Mouse (Mus musculus) liver, adult 2 months (tissue): ENCODE results near the gene Il3. TPM values are rescaled to one million over a fixed set of nuclear protein-coding genes. Genes with fewer than 3 reads are reported as not detected.

Experiments used
- DNase-seq: peaks from one replicate; pipeline ENCODE4 v3.0.0-alpha.2; 2011; ENCODE audit warnings: low read depth, low spot score; ENCODE audit errors: extremely low read depth
- H3K27ac ChIP-seq: fragments of 200-500 bp; replicated peaks from 2 replicates; pipeline ENCODE4 v1.5.1; 2012; ENCODE audit warnings: low read depth, mild to moderate bottlenecking, control low read depth, inconsistent platforms, low read length; ENCODE audit not compliant: insufficient read depth
- H3K27me3 ChIP-seq: fragments of 200-500 bp; 2 replicates; pipeline ENCODE4 v1.6.1; 2012; ENCODE audit warnings: mild to moderate bottlenecking, moderate library complexity, low read length, inconsistent platforms; ENCODE audit not compliant: control insufficient read depth, insufficient read depth
- H3K36me3 ChIP-seq: fragments of 200-500 bp; 2 replicates; pipeline ENCODE4 v1.6.1; 2012; ENCODE audit warnings: low read length, inconsistent platforms; ENCODE audit not compliant: control insufficient read depth, insufficient read depth
- H3K4me1 ChIP-seq: fragments of 200-500 bp; 2 replicates; pipeline ENCODE4 v1.6.1; 2011; ENCODE audit warnings: low read length; ENCODE audit not compliant: control insufficient read depth, insufficient read depth
- H3K4me3 ChIP-seq: fragments of 200-500 bp; 2 replicates; pipeline ENCODE4 v1.5.1; 2011; ENCODE audit warnings: low read depth, mild to moderate bottlenecking, control low read depth, low read length, moderate library complexity; ENCODE audit not compliant: insufficient read depth
- H3K79me2 ChIP-seq: fragments of 200-500 bp; 2 replicates; pipeline ENCODE4 v1.6.1; 2012; ENCODE audit warnings: inconsistent platforms, mild to moderate bottlenecking, low read length, moderate library complexity; ENCODE audit not compliant: control insufficient read depth, insufficient read depth
- H3K9ac ChIP-seq: fragments of 200-500 bp; 2 replicates; pipeline ENCODE4 v1.6.1; 2012; ENCODE audit warnings: low read depth, mild to moderate bottlenecking, control low read depth, inconsistent platforms, low read length
- CTCF ChIP-seq: fragments of 200-500 bp; IDR thresholded peaks from 2 replicates; pipeline ENCODE4 v1.5.1; 2011; ENCODE audit warnings: low read depth, low read length, control low read depth
- POLR2A ChIP-seq: fragments of 200-500 bp; IDR thresholded peaks from 2 replicates; pipeline ENCODE4 v1.6.1; 2011; ENCODE audit warnings: low read length, control low read depth; ENCODE audit not compliant: insufficient read depth; ENCODE audit errors: extremely low read depth
- WGBS: fragments of 180-500 bp; shearing (Covaris S2); methylation state at CpG from one replicate; pipeline ENCODE4 v1.1.7; 2018; 5-methylcytosine and 5-hydroxymethylcytosine counted together
- polyA plus RNA-seq: library from polyadenylated mRNA; depleted of rRNA; stranded (reverse); fragments of >200 nt; gene quantifications from 2 replicates; pipeline ENCODE4 v1.2.3, GENCODE M21; 2012; rRNA removed
- total RNA-seq: library from RNA; depleted of rRNA; stranded (reverse); fragments of >200 nt; gene quantifications from 2 replicates; pipeline ENCODE4 v1.2.3, GENCODE M21; 2014; rRNA removed

The Il3 gene
- not detected in 2 replicates for total RNA-seq
- polyA plus RNA-seq = not detected in 2 replicates

- WGBS = 87% methylated on average over 6 of the region's 6 CpGs
- TF ChIP-seq POLR2A = no peak
- TF ChIP-seq CTCF = no peak
Observed at GRCm38 (mm10) chr11:54267177-54267576, at the start of gene Il3. Gene Il3, minus strand, starts transcription at chr11:54267277.

GRCm38 (mm10) chr11:54315336-54315735 is 48.3 kb upstream of the Il3 start:
- no peaks in the 10 kb centered on the region for H3K4me1 ChIP-seq
- no peaks in the 10 kb centered on the region for H3K79me2 ChIP-seq
- TF ChIP-seq POLR2A (no peak), CTCF (no peak)
- WGBS = 91% methylated on average over 5 of the region's 5 CpGs
- H3K27ac ChIP-seq = no peak overlapping the region
- H3K27me3 ChIP-seq = no peaks in the 10 kb centered on the region
- no peak overlapping the region for H3K9ac ChIP-seq
- no peaks in the 10 kb centered on the region for H3K36me3 ChIP-seq
- no peak for DNase-seq
- H3K4me3 ChIP-seq = no peak overlapping the region

More at GRCm38 (mm10) chr11:54267177-54267576, at the start of gene Il3:
- Histone ChIP-seq H3K9ac (no peak within 1 kb of the TSS), H3K36me3 (no peaks in the 10 kb centered on the region), H3K79me2 (no peaks in the 10 kb centered on the region), H3K4me1 (no peaks in the 10 kb centered on the region), H3K27me3 (no peaks in the 10 kb centered on the region), H3K27ac (no peak within 1 kb of the TSS), H3K4me3 (no peak within 1 kb of the TSS)
- DNase-seq = no peak

GRCm38 (mm10) chr11:54314740-54315139 is 47.7 kb upstream of the Il3 start:
- WGBS = 21% methylated on average over 3 of the region's 3 CpGs
- no peaks in the 10 kb centered on the region for H3K36me3 ChIP-seq
- TF ChIP-seq POLR2A (no peak), CTCF (no peak)
- no peak overlapping the region for H3K27ac ChIP-seq
- H3K9ac ChIP-seq = no peak overlapping the region
- no peaks in the 10 kb centered on the region for H3K79me2 ChIP-seq
- no peaks in the 10 kb centered on the region for H3K27me3 ChIP-seq
- no peak overlapping the region for H3K4me3 ChIP-seq
- no peak for DNase-seq
- no peaks in the 10 kb centered on the region for H3K4me1 ChIP-seq

GRCm38 (mm10) chr11:54313391-54314360 is 46.6 kb upstream of the Il3 start:
- H3K27ac ChIP-seq = no peak overlapping the region

GRCm38 (mm10) chr11:54312603-54313002 is 45.5 kb upstream of the Il3 start:
- no peak overlapping the region for H3K4me3 ChIP-seq
- H3K27ac ChIP-seq = no peak overlapping the region
- TF ChIP-seq POLR2A (no peak), CTCF (no peak)
- WGBS = 73% methylated on average over 1 of the region's 1 CpGs
- H3K79me2 ChIP-seq = no peaks in the 10 kb centered on the region
- H3K9ac ChIP-seq = no peak overlapping the region
- no peaks in the 10 kb centered on the region for H3K4me1 ChIP-seq
- DNase-seq = no peak
- H3K27me3 ChIP-seq = no peaks in the 10 kb centered on the region
- H3K36me3 ChIP-seq = no peaks in the 10 kb centered on the region

More at GRCm38 (mm10) chr11:54313391-54314360, 46.6 kb upstream of the Il3 start:
- Histone ChIP-seq H3K4me1 (no peaks in the 10 kb centered on the region), H3K79me2 (no peaks in the 10 kb centered on the region), H3K9ac (no peak overlapping the region), H3K36me3 (no peaks in the 10 kb centered on the region), H3K27me3 (no peaks in the 10 kb centered on the region), H3K4me3 (no peak overlapping the region)
- no peak for DNase-seq
- 80% methylated on average over 7 of the region's 7 CpGs for WGBS
- TF ChIP-seq CTCF (no peak), POLR2A (no peak)

- Histone ChIP-seq H3K4me1 (no peaks in the 10 kb centered on the region), H3K79me2 (no peaks in the 10 kb centered on the region), H3K27me3 (no peaks in the 10 kb centered on the region), H3K4me3 (no peak overlapping the region), H3K27ac (no peak overlapping the region), H3K36me3 (no peaks in the 10 kb centered on the region), H3K9ac (no peak overlapping the region)
- no peak for DNase-seq
- TF ChIP-seq POLR2A (no peak), CTCF (no peak)
- WGBS = 51% methylated on average over 5 of the region's 5 CpGs
Observed at GRCm38 (mm10) chr11:54312021-54312420, 44.9 kb upstream of the Il3 start.
